Mouse (Mus musculus): Measurements from ENCODE around the gene Chd5.

Gene Chd5

DNA sequence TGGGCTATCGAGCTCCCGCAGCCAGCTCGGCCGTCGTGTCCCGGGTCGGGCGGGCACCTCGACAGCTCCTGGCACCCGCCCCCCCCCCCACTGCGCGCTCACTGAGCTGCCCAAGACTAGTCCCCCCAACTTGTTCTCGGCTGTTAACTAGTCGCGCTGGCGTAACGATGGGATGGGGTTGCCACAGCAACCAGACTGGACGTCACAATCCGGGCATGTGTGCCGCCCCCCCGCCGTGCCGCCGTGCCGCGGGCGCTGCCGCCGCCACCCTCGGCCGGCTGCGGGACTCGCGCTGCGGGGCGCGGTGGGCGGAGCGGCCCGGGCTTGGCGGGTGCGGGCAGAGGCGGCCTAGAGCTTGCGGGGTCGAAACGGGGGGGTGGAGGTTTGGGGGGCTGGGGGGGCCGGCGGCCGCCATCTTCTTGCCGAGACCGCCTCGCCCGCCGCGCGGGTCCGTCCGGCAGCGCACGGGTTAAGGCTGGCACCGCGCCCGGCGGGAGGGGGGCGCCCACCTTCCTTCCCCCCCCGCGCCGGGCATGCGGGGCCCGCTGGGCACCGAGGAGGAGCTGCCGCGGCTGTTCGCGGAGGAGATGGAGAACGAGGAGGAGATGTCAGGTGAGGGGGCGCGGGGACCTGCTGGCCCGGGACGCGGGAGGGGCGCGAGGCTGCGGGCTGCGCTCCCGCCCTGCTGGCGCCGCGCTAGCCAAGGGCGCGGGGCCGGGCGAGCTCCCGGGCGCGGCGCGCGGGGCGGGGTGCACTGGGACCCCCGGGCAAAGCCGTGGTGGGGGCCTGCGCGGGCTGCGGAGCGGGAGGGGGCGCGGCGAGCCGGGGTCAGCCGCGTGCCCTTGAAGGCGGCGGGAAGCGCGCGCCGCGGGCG, at the start of gene Chd5:
Gene Chd5 (plus strand): TSS at position 233 of the 874 bp plus-strand sequence.
- no peak for DNase-seq

DNA sequence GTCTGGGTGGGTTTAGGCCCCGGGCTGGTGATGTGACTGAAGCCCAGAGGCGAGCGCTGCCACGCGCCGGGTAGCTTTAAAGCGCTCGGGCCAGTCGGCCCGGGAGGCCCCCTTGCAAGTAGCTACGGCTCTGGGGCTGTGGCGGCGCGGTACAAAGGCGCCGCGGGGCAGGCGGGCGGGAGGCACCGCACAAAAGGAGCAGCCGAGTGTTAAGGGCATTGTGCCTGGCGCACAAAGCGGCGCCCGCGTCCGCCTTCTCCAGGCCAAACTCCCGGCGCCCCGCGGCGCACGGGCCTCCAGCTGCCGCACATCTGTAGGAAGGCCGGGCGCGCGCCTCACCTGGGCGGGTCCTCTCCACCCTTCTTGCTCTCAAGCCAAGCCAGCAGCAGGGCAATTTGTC, 48.1 kb upstream of the Chd5 start:
- DNase-seq = no peak

DNA sequence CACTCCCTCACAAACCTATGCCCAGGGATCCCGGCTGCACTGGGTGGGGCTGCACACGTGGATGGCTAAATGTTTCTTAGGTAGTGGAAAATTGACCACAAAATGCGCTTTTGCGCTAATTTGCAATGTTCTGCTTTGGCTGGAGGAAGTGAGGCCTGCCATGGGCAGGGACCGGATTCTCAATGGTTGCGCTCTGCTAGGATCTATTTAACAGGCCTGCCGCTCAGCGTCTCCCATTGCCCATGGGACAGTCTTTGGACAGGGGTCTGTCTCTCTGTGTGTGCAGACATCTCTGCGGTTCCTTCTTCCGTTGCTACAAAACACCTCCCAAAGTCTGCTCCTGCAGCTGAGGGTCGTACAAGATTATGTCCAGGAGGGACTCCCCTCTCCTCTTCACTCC, 47.5 kb upstream of the Chd5 start:
- no peak for DNase-seq

DNA sequence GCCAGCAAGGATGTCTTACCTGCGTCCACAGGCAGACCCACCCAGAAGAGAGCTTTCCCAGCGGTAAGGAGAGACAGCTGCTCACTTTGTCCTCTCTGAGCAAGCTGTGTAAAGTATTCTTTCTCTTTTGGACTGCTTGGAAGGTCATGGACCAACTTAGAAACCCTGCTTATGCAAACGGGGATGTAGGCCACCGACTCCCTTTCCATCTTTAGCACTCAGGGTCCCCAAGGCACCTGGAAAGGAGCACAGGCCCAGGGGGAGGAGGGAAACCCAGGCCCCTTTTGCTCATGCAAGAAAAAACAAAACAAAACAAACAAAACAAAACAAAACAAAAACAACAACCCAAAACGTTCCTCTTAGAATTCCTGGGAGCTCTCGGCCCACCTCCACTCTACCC, 46.9 kb upstream of the Chd5 start, which contains the start of gene Hes3:
Gene Hes3 (minus strand): TSS at position 101 of the 400 bp plus-strand sequence.
- DNase-seq = no peak

DNA sequence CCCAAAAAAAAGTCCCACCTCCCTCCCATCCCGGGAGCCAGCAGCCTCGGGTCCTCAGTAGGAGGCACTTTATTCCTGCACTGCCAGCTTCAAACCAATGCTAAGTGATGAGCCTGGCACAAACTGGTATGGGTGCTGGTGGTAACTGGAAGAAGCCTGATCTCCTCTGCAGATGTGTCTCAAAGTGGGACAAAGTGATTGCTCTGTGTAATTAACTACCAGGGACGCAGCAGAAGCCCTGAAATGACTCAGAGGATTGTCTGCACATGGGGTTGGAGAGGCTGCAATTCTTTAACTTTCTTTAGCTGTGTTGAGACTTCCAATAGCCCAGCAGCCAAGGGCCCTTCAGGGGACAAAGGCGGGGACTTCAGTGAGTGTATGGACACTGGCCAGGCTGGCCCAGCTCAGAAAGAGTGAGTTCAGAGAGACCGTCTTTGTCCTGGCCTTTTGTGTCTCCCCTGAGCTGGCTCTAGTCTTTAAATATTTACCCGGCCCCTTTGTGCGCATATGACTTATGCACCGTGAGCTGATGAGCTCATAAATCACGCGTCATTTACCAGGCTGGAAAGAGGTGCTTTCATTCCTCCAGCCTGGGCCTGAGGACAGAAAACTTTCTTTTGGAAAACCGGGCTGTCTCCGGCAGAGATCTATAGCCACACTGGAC, 46.2 kb upstream of the Chd5 start:
- no peak for DNase-seq

DNA sequence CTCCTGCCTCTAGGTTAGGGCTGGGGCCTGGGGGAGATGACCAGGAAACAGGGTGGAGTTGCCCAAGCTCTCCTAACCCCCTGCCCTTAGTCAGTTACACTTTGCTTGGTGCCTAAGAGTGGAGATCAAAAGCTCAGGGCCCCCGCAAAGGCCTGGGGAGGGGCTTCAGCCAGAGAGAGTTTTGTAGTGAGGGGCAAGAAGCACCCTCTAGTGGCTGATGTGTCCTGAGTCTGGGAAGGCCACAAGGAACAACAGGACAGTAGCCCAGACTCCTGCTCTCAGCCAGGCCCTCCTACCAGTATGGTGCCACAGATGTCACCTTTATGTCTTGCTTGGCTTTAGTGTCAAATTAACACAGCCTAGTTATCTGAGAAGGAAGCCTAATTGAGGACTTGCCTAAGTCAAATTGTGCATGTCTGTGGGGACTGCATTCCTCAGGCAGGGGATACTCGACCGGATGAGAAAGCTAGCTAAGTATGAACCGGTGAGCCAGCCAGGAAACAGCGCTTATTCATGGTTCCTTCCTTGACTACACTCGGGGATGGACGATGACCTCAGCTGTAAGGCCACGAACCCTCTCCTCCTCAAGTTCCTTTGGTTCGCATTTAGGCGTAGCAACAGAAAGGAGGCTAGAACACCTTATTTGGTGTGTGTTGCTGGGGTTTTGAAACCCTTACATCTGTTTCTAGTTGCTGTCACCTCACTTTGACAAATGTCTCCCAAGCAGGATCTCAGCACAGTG, 44.1 kb upstream of the Chd5 start:
- DNase-seq = no peak

DNA sequence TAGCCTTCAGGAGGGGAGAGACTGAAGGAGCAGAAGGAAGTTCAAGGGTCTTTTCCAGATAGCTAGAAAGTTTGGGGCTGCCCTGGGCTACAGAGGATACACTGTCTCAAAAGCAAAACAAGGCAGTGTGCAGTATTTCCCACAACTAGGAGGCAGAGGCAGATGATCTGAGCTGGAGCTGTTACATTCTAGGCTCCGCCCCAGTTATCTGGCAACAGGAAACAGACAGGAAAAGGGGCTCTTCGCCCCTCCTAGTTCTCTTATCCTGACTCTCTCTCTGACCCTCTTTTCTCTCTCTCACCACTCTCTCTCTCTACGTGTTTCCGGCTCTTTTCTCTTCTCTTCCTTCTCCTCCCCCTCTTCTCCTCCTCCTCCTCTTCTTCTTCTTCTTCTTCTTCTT, 42.5 kb upstream of the Chd5 start:
- DNase-seq = no peak

DNA sequence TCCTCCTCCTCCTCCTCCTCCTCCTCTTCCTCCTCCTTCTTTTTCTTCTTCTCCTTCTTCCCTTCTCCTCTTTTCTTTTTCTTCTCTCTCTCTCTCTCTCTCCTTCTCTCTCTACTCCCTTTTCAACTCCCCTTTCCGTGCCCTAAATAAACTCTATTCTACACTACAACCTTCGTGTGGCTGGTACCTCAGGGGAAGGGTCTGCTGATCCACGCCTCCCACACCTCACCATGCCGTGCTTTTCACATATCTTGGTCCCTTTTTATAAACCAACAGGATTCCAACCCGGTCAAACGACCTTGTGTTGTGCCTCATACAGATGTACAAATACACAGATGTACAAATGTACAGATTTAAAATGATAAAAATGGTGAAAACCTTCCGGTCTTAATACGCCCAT, 42.1 kb upstream of the Chd5 start:
- DNase-seq = no peak

DNA sequence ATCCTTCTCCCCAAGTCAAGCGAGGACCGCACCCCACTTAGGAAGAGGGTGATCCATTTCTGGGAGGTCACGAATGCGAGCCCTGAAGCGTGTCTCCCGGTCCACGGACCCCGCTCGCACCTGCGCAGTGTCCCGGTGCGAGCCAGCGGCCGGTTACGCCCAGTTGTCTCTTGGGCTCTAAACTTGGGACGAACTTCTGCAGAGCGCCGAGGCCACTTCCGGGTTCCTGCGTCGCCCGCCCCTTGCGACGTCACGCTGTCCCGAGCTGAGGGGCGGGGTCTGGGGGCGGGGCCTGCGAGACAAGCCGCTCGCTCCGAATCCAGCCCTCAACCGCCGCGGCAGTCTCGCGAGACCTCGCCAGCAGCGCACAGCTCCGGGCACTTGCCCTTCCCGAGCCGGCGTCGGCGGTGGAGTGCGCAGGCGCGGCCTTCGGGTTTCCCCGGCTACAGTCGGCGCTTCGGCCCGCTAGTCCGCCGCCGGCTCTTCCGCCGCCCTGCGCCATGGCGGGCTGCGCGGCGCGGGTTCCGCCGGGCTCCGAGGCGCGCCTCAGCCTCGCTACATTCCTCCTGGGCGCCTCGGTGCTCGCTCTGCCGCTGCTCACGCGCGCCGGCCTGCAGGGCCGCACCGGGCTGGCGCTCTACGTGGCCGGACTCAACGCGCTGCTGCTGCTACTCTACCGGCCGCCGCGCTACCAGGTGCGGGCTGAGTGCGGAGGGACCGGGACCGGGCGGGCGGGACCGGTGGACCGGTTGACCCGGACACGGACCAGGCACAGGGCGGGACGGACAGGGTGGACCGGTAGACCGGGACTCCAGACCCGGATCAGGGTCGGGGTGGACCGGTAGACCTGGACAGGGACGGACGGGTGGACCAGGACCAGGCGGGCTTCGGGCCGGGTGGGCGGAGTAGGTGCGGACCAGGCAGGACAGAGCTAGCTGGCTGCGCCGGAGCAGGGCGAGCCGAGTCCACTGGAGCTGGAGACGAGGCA, 41.3 kb upstream of the Chd5 start, which contains the start of gene Icmt:
Gene Icmt (plus strand): TSS at position 354 of the 988 bp plus-strand sequence.
- DNase-seq = peak; percentile 98

DNA sequence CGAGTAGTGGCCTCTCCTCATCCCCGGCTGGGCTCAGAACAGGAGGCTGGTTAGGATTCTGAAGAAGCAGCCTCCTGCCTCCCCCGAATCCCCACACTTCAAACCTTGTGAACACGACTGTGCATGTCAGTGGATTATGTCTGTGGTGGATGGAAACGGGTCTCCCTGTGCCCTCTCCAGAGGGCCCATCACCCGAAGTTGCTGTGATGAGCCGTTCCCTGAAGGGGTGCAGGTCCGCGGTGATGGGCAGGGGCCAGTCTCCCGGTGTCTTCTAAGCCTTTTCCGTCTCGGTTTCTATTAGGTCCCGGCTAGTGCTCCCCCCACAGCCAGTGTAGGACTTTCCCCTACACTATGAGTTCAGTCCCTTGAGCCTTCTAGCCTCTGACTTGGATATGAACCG, 39.6 kb upstream of the Chd5 start:
- DNase-seq = no peak

DNA sequence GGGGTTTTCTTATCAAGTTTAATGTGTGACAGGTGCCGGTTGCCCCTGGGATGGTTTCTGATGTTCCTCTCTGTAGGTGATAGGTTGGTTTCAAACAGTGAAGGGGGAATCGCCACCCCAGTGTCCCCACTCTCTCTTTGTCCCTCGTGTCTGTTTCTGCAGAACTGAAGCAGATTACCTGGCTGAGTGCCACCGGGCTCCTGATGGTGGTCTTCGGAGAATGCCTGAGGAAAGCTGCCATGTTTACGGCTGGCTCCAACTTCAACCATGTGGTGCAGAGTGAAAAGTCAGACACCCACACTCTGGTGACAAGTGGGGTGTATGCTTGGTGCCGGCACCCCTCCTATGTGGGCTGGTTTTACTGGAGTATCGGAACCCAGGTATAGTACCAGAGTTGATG, 38.1 kb upstream of the Chd5 start:
- DNase-seq = no peak

DNA sequence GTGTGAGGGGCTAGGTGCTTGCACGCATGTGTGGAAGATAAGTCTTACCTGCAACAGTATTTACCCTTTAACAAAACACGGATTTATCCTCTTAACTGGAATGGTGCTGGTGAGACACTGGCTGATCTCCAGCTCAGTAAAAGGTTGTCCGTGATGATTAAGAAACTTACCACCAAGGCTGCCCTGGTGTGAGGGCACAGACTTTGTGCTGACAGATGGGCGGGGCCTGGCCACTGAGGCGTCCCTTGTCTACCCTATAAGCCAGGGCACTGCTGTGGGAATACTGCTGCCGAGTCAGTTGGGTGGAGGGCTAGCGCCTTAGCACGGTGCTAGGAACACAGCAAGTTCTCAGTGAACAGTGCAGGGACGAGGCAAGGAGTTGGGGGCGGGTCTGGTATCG, 36.4 kb upstream of the Chd5 start:
- peak; percentile 73 for DNase-seq

DNA sequence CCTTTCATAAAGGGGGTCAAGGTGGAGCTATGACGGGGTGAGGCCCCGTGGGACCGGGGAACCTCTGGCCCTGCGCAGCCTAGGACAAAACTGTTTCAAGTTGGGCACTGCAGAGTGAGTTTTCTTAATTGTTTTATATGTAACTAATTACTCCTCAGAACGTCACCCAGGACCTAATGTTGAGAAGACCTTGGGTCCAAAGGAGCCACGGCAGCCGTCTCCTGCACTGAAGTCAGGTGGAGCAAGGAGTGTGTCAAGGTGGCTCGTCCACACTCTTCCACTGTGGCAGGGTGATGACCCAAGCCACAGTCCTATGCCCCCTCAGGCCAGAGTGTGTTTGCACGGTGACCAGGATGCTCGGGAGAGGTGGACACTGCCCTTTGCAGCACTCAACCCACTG, 35.3 kb upstream of the Chd5 start:
- DNase-seq = peak; percentile 83

DNA sequence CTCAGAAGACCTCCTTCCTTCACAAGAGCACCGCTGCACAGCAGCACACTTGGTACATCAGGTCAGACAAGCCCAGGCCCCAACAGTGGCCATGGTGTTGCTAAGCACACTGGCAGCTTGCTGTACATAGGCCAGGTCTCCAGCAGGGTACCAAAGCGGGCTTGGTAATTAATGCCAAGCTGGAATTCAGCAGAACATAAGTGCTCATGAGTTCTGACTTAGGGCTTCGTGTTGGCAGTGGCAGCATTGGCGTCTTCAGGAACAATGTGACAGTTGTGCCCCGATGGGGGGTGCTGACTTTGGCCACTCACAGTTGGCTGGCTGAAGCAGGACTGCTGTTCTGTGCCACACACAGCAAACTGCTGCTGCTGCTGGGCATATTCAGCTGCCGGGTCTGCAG, 33.8 kb upstream of the Chd5 start:
- no peak for DNase-seq

DNA sequence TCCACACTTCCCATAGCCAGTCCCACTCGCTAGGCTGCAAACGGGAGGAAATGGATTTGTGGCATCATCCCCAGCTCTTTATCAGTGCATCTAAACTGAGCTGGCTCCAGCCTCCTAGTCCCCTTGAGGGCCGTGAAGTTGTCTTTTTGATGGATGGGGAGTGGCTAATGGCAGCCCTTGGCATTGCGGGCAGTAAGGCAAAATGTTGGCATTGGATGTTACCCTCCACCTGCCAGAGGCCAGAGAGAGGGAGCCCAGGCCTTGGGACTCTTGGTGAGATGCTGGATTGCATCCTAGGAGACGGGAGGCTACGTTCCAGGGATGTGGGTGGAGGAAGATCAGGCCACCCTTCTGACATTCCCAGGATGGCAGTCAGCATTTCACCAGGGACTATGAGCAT, 32.5 kb upstream of the Chd5 start:
- DNase-seq = no peak

DNA sequence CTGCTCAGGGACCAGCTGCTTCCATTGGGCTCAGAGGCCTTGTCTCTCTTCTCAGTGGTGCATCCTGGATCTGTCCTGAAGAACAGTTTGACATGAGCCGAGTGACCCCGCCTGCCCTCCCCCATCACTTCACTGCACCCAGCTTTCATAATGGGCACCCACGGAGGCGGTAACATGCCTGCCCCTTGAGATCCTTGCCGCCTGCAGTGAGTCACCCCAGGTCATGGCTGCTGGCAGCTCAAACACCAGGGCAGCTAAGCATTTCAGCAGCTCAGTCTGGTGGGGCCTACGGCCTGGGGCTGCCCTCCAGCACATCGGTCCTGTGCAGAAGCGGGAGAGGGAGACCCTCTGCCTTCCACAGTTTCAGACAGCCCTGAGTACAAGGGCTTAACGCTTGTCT, 30.9 kb upstream of the Chd5 start:
- no peak for DNase-seq

DNA sequence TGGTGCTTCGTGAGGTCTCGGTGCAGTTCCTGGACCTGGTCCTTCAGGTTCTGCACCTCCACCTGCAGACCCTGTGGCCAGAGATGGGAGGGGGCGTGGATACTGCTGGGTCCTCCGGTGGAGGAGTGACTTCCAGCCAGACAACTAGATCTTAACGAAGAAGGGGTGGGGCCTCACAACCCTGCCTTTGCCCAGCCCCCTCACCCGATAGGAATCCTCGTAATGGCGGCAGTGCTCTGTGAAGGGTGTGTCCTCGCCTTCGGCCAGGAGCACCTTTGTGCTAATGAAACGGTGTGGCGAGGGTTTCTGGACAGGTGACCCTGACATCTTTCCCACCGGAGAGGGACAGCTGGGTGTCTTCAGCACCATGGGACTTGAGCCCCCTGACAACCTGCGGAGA, 26.3 kb upstream of the Chd5 start:
- DNase-seq = no peak

DNA sequence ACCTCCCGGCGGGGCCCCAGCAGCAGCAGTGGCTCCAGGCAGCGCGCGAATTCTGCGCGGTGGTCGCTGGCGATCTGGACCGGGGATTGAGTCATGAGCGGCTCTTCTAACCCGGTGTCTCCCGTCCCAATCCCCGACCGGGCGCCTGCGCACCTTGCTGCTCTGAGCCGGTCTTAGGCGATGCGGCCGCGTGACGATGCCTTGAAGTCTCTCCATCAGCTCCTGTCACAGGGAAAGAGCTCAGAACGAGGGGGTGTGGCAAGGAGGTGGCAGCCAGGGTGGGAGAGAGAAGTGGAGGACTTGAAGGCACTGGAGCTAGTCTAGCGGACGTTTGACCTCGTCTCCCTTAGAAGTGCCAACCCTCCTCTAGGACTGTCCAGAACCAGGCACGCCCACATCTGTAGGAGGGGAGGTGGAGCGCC, 25.2 kb upstream of the Chd5 start:
- no peak for DNase-seq

DNA sequence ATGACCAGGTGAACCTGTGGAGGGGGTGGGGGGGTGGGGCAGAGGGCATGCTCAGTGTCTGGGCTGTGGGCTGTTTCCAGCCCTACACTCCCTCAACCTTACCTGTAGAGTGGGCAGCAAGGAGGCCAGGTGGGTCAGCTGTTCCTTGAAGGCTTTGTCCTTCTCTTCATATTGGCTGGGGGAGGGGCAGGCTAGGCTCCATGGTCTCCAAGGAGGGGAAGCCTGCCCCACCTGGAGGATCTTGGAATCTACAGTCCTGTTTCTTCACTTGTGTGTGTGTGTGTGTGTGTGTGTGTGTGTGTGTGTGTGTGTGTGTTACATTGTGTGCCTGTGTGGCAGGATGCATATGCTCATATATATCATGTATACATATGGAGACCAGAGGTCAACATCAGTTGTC, 24.5 kb upstream of the Chd5 start:
- DNase-seq = no peak

DNA sequence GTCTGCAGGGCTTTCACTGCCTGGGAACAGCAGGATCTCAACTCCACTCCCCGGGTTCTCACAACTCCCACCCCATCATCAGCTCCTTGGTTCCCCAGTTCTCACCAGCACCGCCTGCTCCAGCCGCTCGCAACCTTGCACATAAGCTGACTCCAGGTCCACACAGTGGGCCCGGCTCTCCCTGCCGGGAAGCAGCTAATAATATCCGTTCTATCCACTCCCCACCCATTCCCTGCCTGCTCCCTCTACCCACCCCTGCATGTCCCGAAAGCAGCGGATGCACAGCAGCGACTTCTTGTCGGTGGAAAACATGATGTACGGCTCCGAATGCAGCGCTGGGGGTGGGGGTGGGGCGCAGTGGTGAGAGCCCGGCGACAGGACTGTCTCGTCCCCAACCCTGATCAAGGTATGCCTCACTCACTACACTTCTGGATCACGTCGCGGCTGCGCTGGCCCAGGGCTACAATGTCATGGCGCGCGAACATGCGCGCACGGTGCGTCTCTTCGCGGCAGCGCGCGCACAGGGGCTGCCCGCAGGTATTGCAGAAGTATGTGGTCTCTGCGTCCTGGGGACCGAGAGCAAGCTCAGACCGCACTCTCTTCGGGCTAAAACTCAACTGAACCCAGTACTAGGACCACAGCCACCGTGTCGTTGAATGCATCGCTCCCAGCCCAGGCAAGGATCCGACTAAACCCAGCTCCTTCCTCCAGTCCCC, 22.8 kb upstream of the Chd5 start:
- no peak for DNase-seq

DNA sequence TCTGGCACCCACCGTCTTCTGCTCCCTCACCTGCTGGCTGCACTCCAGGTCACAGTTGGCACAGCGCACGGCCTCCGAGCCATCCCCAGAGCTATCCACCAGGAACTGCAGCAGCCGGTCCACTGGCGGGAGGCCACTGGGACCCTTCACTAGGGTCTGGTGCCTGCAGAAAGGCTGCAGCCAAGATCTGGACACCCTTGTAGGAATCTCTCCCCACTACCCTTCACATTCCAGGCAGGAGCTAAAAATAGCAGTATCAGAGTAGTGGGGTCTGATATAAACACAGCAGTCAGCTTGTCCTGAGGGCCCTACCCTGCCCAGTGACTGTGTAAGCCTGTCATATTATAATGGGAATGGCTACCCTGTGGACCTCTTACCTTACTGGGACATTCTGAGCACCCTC, 20.8 kb upstream of the Chd5 start:
- DNase-seq = no peak
